Mouse (Mus musculus) lung, adult 2 months (tissue): Measurements from ENCODE around the gene Tanc1.

Experiments used
- CTCF ChIP-seq: fragments of 200-500 bp; IDR thresholded peaks from 2 replicates; pipeline ENCODE4 v1.5.1; 2011; ENCODE audit warnings: mild to moderate bottlenecking, low read length, control low read depth; ENCODE audit not compliant: insufficient read depth
- POLR2A ChIP-seq: fragments of 200-500 bp; IDR thresholded peaks from 2 replicates; pipeline ENCODE4 v1.6.1; 2011; ENCODE audit warnings: low read depth, mild to moderate bottlenecking, control low read depth, low read length, borderline replicate concordance; ENCODE audit errors: extremely low read depth

- TF ChIP-seq POLR2A (no peak), CTCF (no peak)
These were observed 160.4 kb downstream of the Tanc1 start for GRCm38 (mm10) chr2:59772261-59772683.
